Mouse (Mus musculus) T-cell, adult 2 months (primary cell): ENCODE data around the gene Arhgef39.

Experiments
- DNase-seq: peaks from one replicate; pipeline ENCODE4 v3.0.0; 2022; ENCODE audit warnings: low spot score

Gene Arhgef39

DNA sequence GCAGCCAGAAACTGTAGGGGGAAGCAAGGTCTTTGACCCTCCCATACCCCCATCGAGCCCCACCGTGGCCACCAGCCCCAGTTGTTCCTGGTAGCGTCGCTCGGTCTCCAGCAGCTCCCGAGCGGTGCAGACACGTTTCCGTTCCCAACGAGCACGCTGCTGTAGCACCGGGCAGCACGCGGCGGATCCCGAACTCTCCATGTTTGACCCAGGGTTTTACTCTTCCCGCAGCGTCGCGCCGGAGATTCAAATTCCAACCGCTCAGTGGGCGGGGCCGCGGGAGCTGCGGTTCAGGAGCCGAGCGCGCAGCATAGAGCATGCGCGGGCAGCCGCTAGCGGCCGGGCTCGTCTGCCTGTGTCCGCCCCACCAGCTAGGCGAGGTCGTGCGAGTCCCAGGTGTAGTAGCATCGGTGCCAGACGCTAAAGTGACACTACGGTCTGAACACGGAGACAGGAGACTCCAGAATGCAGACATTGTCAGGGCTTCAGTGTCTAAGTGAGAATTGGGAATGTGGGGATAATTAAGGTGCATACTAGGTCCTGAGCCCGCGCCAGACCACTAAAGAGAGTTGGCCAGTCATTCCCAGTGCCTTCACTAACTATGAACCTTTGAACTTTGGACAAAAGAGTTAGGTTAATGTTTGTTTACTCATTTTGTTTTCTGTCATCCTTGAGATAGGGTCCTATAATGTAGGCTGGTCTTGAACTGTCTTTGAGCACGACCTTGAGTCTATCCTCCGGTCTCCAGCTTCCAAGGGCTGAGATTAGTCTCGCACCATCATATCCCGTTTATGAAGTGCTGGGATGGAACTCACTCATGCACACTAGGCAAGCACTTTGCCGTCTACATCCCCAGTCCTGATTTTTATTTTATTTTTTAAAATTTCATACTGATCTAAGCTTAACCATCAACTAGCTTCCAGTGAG, at the start of gene Arhgef39:
TSS of gene Arhgef39 (minus strand) at position 289 of the 927 bp plus-strand sequence.
- peak; percentile 55 for DNase-seq

DNA sequence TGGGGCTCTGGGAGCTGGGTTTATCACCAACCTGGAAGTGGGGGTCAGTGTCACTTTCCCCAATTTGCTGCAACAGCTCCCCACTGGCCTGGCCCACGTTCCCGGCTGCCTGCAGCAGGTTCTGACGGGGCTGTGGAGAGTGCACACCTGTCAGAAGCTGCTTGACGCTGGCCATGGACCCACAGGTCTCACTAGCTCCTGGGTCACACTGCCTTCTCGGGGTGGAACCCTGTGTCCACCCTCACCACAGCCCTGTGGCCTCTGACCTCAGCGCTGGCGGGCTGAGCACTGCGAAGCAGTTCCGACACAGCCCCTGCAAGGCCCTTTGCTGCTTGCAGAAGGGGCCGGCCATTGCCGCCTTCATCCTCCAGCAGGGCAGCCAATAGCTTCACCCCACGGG, 49.6 kb upstream of the Arhgef39 start:
- no peak for DNase-seq

DNA sequence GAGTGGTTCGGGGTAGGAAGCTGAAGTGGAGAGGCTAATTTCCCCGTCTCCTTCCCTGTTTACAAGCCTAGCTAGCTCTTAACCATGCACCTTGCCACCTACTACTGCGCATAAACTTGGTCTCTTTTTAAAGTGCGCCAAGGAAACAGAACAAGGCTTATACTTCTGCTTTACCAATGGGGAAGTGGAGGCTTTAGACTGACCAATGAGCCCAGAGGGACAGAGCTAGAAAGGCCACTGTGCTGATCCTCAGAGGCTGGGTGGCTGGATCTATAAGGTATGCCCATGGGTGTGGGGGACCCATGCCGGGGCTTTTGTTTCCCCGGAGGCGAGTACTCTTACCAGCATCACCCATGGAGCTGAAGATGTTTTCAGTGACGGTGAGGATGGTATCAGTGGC, 47.7 kb upstream of the Arhgef39 start:
- DNase-seq, result no peak

GRCm38 (mm10) chr4:43546375-43547047, 47.0 kb upstream of the Arhgef39 start:
- DNase-seq, result no peak

GRCm38 (mm10) chr4:43542044-43542443, 42.5 kb upstream of the Arhgef39 start:
- DNase-seq, result no peak

DNA sequence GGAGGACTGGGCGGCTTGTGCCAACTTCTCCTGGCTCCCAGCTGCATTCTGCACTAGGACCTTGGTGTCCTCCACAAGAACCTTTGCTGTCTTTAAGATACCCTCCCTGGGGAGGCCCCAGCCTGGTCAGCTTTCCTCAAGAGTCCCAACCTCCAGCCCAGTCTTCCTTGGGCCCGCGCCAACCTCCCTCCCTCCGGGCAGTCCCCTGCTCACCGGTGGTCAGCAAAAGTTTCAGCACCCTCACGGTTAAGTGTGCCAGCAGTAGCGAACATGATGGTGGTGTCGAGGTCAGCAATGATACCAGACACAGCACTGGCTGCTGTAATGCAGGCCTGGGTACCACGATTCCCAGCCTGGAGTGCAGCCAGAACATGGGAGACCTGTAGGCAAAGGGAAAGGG, 36.5 kb upstream of the Arhgef39 start:
- DNase-seq, result no peak

DNA sequence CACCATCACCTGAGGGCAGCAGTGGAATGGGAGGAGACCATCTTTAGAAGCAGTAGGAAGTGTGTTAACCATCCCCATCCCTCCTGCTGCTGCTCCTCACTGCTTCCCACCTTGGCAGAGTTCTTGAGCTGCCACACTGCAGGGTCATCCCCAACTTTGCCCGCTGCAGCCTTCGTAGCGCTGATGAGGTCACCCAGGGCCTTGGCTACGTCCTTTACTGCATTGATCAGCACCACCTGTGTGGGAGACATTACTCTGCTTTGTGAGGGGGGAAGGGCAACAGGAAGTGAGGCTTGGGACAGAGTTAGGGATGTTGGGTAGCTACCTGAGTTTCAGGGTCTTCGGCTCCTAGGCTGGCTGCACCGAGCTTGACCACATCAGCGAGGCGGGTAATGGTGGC, 36.1 kb upstream of the Arhgef39 start:
- DNase-seq, result no peak

DNA sequence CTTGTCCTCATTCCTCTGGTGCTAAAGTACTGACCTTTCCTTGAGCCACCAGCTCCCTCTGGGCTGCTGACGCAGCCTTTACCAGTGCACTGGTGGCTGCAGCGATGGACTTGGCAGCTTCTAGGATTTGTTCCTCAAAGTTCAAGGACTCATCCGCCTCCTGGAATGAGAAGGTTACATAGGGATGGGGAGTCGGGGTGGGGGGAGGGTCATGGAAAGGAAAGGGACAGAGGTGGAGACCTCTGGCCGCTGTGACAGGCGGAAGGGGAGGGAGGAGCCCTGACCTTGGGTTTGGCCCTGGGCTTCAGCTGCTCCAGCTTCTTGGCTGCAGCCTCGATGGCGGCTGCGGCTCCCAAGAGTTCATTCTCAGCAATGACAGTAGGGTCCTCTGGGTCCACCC, 33.8 kb upstream of the Arhgef39 start:
- DNase-seq, result no peak

- peak; percentile 77 for DNase-seq
Measured at GRCm38 (mm10) chr4:43530581-43530980, 31.1 kb upstream of the Arhgef39 start.

DNA sequence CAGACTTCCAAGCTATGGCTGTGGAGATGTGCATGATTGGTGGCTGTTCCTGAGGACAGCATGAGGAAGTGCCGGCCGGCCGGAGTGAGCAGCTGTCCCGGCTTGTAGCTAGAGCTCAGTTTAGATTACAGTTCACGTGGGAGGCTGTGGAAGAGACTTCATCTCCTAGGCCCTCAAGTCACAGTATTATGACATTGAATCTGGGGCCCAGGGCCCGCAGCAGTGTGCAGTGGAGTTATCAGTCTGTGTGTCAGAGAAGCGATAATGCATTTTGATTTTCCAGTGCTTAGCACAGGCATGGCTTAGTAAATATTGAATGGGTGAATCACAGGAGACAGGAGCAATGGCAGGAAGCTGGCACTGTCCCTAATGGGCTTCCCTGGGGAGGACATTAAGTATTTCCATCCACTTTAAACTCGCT, 30.6 kb upstream of the Arhgef39 start:
- no peak for DNase-seq

- DNase-seq, result no peak
Measured at GRCm38 (mm10) chr4:43528487-43528886, 29.0 kb upstream of the Arhgef39 start.

DNA sequence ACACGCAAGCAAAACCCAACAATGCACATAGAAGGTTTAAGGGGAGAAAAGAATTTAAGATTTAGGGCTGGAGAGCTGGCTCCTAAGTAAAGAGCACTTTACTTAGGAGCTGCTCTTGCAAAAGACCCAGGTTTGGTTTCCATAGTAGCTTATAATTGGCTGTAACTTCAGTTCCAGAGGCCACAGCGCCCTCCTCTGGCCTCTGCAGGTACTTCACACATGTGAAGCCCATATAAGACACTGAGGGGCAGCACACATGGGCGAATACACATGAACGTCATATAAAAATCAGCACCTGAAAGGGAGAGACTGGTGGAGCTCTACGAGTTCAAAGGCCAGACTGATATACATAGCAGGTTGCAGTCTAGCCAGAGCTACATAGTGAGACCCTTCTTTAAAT, 28.4 kb upstream of the Arhgef39 start:
- DNase-seq, result peak; percentile 26

DNA sequence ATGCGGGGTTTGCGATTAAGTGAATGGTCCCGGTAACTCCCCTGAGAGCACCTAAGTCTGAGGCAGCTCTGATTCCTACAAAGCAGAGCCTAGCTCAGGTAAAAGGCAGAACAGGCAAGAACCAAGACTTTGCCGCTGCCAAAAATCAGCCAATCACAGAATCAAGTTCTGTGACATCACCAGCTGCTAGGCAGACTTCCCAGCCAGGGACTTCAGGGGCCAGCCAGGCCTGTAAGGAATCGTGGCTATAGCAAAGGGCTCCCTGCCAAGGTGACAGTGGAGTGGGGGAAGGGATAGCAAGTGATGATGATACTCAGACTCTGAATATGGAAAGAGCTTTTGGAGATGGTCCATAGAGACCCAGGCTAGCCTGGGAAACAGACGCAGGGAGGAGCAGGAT, 20.5 kb upstream of the Arhgef39 start:
- peak; percentile 80 for DNase-seq

DNA sequence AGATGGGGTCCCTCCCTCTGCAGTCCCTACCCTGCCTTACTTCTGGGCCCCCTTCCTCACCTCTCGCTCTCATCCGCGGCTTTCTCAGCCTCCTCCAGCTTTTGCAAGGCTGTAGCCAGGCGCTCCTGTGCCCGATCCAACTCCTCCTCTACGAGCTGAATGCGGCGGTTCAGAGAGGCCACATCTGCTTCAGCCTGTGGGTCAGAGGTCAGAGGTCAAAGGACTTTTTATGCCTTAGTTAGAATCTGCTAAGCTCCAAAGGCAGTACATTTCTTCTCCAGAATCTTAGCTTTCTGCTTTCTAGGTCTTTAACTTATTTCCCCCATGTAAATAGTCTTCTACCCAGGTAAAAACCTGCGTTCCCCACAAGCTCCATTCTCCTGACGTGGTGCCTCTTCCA, 20.1 kb upstream of the Arhgef39 start:
- no peak for DNase-seq

DNA sequence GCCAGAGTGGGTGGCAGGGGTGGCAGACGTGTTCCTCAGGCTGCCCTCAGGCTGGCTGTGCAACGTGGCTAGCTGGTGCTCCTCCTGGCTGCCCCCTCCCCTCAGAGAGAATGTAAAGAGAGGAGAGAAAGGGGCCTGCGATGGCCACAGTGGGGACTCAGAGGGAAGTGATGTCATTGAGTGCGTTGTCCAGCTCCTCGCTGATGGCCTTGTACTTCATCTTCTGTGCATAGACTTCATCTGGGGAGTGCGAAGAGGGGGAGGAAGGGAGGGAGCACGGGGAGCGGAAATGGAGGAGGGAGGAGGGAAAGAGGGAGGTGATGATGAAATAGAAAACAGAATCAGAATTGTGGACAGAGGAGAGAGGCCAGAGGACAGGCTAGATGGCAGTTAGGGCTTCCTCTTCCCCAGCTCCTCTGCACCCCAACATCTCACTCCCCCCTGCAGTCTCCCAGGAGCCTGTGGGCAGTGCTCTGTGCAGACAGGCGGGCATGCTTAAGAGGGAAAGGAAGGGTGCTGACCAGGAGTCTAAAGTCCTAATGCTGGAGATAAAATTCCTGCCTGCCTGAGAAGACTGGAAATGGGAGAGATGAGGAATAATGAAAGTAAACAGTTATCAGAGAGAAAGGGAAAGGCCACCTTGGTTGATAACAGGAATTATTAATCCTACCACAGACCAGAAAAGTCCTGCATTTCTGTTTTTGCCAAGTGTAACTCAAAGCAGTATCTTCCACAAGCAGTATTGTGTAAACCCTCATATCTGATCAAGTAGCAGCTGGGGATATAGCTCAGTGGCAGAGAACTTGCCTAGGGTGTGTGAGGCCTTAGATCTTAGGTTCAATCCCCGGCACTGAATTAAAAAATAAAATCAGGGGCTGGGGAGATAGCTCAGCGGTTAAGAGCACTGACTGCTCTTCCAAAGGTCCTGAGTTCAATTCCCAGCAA, 16.5 kb upstream of the Arhgef39 start:
- DNase-seq, result no peak

- no peak for DNase-seq
Measured at GRCm38 (mm10) chr4:43513791-43514190, 14.3 kb upstream of the Arhgef39 start.

DNA sequence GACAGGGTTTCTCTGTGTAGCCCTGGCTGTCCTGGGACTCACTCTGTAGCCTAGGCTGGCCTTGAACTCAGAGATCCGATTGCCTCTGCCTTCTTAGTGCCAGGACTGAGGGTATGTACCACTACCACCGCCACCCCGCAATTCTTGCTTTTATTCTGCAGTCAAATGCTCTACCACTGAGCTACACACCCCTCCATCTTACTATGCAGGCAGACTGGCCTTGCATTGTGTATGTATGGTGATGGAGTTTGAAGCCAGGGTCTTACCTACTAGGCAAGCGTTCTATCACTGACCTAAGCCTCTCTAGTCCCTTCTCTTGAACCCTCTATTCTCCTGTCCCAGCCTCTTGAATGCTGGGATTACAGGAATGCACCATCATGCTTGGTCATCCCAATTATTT, 13.8 kb upstream of the Arhgef39 start:
- no peak for DNase-seq

DNA sequence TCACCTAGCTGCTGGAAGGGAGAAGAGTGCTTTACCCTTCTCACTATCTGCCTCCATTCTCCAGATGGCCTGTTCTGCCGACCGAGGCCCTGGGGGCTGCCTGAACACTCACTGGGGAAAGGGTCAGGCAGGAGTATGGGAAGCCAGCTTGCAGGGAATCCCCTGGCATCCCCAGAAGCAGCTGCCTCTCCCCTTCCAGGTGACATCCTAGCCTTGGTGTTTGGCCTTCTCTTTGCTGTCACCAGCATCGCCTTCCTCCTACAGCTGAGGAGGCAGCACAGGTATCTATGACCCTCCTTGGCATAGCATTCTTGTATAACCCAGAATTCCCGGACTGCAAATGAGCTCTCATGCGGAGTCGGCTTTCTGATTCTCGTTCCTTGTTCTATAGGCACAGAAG, 13.2 kb upstream of the Arhgef39 start:
- no peak for DNase-seq

DNA sequence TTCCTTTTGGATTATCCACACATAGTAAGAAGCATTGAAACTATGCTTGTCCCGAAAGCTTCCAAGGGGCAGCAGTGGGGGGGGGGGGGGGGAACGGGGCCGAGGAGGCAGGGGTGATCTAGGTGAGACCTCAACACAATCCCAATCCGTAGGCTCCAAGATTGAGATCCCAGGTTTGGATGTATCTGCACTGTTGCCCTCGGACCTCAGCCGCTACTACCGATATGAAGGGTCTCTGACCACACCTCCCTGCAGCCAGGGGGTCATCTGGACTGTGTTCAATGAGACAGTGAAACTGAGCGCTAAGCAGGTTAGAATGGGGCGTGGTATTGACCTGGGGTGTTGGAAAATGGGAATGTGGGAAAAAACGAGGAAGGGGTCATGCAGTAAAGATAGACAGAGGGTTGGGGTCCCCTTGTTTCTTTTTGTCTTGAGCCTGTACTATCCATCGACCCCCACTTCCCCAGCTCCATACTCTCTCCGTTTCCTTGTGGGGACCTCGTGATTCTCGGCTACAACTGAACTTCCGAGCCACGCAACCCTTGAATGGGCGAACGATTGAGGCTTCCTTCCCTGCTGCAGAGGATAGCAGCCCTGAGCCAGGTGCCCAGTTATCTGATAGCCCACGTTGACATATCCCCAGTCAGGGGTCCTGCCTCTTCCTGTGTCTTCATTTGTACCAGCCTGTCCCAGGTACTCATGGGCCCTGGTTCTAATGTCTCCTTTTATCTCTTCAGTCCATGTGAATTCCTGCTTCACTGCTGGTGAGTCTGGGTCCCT, 12.4 kb upstream of the Arhgef39 start:
- no peak for DNase-seq

DNA sequence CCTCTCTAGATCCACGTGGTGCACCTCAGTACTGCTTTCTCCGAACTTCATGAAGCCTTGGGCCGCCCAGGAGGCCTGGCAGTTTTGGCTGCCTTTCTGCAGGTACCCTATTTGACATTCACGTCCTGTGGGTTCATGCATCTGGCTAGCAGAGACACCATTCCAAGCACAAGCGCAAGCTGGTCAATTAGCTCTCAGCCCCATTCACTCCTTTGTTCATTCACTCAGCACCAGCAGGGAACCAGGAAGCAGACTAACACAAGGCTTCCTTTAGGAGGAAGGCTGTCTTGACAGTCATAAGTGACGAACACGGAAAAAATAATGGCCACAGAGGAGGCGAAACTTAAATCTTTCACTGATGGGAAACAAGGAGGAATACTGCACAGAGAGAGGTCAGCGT, 9.6 kb upstream of the Arhgef39 start:
- DNase-seq, result no peak

DNA sequence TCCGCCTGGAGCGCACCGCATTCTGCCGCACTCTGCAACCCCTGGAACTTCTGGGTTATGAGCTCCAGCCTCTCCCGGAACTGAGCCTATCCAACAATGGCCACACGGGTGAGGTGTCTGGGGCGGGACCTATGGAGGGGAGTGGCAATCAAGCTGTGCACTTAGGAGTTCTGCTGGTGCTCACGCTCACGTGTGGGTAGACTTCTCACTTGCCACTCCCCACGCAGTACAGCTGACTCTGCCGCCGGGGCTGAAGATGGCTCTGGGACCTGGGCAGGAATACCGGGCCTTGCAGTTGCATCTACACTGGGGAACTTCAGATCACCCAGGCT, 9.1 kb upstream of the Arhgef39 start:
- peak; percentile 84 for DNase-seq
